Mouse (Mus musculus): ENCODE results near the gene Ypel5.

The Ypel5 gene

DNA sequence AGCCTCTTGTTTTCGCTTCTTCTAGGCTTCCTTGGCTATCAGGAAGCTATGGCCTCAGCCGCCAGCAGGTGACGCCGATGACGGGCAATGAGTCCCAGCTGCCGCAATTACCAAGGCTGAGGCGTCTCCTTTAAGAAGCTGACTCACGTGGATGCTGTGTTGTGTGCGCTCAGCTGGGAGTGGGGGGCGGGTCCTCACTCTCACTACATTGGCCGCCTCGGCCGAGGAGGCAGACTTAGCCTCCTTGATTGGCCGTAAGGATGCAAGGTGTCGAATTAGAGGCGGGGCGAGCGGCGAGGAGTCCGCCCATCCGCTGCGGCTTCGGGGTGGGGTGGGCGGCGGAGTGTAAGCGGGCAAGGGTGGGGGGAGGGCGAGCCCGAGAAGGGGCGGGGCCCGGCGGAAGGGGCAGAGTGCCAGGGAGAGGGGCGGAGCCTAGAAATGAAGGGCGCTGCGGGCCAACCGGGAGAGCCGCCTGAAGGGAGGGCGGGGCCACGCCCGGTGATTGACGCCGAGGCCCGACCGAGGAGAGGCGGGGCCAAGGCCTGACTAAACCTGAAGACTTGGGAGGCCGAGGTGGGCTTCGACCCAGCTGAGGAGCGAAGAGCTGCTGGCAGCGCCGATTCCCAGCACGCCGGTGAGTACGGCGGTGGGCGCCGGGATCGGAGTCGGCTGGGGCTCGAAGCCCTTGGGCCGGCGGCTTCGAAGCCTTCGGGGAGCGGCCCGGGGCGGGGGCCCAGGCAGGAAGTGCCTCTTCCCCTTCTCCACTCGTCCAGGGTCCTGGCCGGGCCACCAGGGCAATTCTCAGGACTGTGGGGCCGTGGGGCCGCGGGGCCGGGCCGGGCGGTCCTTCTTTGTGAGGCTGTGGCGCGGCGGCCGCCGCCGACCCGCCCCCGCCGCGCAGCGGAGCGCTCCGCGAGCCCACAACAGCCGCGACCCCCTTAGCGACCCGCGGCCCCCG lies at the start of gene Ypel5:
TSS of gene Ypel5 (plus strand) at position 296 of the 958 bp plus-strand sequence.
- peak; percentile 99 for DNase-seq (ENCODE audit: low spot score)

DNA sequence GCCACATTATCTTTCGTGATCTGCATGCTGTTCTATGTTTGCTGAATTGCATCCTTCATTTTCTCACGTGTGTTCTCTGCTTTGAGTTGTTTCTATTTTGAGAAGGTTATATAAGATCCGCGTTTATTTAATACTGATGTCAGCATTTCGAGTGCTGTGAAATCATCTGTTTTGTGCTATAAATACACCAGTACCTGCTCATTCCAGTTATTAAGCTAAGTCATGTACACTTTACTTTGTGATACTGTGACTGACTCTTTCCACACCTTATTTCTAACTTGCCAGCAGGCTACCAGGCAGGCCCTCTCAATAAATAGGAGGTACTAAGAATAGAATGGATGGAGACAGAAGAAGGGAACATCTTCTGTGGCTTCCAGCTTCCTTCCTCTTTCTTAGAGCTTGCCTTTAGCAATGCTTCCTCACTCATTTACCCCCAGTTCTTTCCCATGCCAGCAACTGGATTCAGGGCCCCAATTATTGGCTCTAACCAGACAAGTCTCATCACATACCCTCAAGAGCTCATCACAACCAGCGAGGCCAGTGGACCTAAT lies 48.3 kb upstream of the Ypel5 start:
- no peak for DNase-seq (ENCODE audit: low spot score)

DNA sequence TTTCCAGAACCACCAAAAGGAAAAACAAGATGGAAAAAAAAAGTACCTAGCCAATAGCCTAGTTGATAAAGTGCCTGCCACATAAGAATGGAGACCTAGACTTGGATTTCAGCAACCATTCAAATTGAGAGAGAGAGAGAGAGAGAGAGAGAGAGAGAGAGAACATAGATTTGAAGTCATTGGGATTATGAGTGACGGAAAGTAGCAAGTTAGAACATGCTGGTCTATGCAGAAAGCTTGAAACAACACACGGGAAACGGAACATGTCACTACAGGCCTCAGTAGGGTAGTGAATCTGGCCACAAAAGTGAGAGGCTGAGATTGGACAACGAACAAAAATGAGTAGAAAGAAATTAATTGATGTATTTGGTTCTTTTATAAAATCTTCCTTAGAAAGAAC lies 43.0 kb upstream of the Ypel5 start:
- DNase-seq (ENCODE audit: low spot score), result no peak

DNA sequence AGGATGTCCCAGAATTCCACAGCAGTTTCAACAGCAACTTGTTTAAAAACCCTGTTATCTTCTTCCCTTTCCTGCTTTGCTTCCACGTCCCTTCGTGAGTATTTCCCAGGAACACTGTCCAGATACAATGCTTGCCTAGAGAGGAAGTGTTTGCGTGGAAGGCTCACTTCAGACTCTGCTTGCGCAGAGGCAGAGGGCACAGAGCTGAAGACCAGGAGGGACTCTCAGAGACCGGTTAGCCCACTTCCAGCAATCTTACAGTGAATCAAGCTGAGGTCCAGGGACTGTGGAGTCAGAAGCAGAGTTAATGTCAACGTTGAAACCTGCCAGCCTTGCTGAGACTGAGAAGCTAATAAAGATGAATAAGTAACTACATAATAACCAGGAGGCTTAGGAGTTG lies 41.6 kb upstream of the Ypel5 start:
- no peak for DNase-seq (ENCODE audit: low spot score)

DNA sequence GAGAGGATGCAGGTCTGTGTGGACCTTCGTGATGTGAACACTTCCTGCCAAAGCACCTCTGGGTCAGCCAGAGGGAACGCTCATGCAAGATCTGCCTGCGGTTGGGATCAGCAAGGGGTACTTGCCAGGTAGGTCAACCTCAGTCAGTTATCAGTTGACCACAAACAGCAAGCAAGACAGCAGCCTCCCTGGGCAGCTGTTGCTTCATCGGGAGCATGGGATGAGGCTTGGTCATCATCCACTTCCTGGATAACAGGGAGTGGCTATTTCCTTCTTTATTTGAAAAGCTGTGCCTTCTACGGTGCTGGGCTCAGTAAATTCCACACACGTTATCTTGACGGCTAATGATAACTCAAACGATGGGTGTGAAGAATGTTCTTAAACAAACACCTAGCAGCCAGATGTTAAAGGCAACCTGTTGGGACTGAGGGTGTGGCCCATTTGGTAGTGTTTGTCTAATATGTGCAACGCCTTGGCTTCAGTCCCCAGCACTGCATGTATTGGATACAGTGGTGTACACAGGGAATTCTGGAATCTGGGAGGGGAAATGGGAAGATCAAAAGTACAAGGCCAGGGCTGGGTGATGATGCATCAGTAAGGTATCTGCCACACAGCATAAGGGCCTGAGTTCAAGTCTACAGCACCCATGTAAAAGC lies 40.7 kb upstream of the Ypel5 start:
- no peak for DNase-seq (ENCODE audit: low spot score)

DNA sequence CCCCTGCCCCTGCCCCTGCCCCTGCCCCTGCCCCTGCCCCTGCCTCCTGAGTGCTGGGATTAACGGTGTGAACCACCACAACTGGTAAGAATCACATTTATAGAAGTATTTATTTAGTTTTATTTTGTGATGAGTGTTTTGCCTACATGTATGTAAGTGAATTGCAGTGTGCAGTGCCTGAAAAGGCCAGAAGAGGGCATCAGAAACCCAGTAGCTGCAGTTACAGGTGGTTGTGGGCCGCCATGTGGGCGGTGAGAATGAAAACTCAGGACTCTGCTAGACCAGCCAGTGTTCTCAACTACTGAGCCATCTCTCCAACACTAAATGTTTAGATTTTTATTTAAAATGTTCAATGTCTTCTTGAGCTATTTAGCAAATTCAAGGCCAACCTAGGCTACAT lies 39.7 kb upstream of the Ypel5 start:
- no peak for DNase-seq (ENCODE audit: low spot score)

DNA sequence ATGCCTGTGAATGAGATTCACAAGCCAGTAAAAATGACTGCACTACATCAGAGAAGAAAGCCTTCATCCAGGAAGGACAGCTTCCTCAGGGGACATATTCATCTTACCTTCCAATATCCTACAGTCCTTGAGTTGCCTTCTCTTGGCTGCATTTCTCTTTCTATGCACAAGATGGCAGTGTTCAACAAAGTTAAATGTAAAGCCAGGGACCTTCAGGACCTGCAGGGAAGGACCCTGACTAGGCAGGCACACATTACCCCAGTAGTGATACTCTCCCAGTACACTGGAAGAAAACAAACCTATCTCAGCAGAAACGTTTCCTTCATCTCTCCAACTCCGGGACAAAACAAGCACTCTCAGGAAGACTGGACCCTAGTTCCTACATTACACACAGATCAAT lies 38.4 kb upstream of the Ypel5 start:
- no peak for DNase-seq (ENCODE audit: low spot score)

DNA sequence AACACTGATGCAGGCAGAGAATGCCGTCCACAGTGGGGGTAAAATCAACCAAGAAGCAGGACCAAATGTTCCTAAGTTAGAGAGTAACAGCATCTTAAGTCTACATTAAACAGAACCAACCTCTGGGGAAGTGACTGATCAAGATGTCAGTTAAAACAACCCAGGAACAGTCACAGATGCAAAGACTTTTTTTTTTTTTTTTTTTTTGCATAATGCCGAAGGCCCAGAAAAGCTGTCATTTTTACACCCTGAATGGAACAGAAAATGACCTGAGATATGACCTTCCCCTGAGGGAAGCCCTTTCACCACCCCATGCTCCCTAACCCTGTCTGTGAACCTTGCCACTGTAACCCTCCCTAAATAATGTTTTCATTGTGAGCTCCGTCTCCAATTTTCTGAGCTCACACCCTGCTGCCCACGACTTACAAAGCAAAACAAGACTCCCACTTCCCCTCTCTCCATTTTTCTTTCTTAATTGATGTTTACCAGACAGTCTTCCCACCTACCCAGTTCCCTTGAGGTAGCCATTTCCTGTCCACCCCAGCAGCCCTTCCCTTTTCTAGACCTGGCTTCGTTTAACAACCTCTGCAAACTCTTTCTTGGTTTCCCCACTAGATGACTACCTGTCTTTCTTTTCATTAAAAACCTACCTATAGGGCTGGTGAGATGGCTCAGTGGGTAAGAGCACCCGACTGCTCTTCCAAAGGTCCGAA lies 26.2 kb upstream of the Ypel5 start:
- DNase-seq (ENCODE audit: low spot score), result no peak

DNA sequence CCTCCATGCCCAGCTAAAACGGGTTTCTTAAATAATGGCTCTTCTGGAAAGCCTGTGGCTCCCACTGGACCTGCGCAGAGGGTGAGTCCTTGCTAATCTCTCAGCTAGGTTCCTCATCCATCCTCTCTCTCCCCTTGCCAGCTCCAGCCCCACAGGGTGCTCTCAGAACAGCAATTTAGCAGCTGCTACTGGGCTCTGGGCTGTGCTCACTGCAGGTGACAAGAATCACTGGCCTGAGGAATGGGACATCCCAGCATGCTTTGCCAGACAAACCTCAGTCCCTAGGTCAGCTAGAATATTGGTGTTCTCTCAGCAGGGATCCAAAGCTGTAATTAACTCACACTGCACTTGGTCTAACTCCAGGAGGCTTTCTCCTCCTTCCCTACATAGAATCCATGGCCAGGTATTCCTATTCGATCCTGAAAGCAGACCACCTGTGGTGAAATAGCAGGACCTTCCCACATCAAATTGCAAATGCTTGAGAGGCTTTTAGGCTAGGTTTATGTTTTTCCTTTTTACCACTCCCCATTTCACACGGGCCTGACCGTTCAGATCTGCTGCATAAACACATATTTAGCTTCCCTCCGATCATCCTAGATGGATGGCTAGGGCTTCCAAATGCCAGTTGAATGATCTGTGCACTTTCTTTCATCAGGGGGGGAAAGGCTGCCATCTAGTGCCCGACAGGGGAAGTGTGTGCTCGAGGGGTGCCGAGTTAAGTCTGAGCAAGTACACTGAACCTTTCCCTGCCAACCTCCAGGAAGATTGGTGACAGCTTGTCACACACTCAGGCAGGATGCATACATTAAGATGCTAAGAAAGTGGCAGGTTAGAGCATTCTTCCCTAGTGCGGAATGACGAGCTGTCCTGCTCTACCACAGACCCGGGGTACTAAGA lies 22.6 kb upstream of the Ypel5 start:
- peak; percentile 65 for DNase-seq (ENCODE audit: low spot score)

DNA sequence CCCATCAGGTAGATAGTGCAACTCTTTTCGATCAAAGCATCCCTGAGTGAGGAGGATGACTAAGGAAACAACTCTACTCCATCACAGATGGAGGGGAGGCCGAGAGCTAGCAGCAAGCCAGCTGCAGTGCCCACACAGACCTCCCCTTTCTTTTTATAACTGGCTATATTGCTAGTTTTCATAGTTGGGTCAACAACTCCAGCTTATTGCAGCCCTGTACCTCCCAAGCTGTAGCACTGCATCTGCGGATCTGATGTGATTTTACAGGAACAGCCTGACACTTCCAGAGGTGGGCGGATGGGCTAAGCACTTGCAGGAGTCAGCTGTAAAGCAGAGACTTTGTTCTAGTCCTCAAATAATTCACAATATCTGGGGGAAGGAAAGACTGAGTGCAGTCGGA lies 18.7 kb upstream of the Ypel5 start:
- DNase-seq (ENCODE audit: low spot score), result no peak

DNA sequence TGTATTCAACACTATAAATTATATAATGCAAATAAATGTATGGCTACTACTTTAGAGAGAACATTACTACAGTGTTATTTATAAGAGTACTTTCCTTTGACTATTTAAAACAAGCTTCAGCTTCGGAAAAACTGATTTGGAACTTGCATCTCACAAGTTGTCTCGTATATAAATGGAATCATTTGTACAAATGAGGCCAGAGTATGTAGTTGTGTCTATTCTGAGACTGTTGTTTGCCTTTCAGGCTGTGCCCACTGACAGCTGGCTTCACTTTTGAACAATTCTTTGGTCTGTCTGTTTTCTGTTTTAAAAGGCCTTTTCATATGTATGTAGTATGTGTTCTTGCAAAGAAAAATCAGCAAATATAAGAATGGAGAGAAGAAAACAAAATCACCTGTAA lies 16.5 kb upstream of the Ypel5 start:
- no peak for DNase-seq (ENCODE audit: low spot score)

DNA sequence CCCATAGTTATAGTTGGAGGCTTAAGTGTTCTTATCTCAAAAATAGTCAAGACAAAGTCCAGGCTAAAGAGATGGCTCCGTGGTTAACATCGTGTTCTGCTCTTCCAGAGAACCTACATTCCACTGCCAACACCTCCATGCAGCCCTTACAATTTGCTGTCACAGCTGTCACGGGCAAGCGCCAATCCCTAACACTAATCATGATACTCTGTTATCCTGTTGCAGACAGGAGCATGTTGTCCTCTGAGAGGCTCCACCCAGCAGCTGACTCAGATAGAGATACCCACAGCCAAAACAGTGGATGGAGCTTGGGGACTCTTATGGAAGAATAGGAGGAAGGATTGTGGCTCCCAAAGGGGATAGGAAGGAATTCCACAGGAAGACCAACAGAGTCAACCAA lies 15.8 kb upstream of the Ypel5 start:
- no peak for DNase-seq (ENCODE audit: low spot score)

DNA sequence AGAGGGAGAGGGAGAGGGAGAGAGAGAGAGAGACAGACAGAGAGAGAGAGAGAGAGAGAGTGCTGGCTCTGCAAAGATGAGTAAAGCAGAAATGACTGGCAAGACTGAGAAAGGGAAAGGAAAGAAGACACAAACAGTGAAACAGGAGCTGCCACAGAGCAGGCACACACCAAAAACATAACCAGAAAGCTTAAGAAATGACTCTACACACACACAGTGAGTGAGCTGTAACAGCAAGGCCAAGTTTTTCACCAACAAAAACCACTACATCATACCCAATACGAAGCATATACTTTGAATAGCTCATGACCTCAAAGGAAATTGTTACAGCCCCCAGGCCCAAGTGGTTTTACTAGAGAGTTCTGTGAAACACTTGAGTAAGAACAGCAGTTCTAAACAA lies 14.3 kb upstream of the Ypel5 start:
- no peak for DNase-seq (ENCODE audit: low spot score)

DNA sequence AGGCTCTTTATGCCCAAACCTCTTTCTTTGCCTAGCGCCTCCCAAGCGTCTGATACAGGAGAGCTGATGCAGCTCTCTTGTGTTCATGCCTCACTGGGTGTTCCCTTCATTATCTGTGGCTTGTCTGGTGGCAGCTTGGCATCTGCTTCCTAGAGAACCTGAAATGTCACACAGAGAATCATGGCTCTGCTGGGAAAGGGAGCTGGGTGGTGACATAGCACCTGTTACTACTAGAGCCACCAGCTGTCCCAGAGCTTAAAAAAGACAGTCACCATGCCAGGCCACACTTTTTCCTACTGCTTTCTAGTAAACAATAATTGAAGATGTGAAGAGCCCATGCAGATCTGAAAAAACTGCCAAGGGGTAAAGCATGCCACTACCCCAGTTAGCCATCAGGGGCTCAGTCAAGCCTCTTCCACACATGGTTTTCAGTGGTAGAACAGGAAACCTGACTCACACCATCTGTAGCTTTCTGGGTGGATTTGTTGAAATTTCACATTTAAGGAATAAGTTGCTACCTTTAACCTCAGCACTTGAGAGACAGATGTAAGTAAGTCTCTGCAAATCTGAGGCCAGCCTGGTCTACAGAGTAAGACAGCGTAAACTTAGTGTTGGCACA lies 9.2 kb upstream of the Ypel5 start:
- no peak for DNase-seq (ENCODE audit: low spot score)

DNA sequence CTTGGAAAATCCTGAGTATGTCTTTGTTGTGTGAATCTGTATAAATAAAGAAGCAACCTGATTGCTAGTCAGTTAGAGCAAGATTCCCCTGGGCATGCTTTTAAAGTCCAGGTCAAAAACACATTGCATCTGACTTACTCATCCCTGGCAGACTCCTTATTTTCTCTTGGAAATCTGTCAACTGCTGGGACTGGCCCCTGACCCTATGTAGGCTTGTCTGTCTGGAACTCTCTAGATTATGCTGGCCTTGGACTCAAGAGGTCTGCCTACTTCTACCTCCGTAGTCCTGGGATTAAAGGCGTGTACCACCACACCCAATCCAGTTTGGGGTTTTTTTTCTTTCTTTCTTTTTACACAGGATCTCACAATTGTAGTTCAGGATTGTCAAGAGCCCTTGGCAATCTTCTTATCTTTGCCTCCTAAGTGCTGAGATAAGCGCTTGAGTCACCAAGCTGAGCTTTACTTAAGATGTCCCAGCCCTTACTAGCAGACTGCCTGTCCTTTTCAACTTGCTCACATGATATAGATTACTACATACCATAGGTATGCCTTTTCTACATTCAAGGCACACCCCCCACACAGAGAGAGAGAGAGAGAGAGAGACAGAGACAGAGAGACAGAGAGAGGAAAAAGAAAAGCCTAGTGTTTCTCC lies 8.1 kb upstream of the Ypel5 start:
- no peak for DNase-seq (ENCODE audit: low spot score)

DNA sequence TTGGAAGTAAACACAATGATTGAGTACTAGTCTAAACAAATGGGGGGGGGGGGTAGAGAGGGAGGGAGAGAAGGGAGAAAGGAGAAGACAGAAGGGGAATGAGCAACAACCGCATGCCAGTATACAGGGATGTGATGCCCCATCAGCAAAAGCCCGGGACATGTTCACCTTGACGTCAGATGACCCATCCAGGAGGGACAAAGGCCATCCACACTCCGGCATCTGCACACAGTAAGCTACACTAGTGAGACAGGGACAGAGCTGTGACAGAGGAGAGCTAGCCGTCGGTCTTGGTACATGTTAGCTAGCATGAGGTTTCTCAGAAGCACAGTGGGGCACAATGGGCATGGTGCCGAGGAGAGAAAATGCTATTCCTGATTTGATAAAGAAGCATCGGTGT lies 7.6 kb upstream of the Ypel5 start:
- no peak for DNase-seq (ENCODE audit: low spot score)

DNA sequence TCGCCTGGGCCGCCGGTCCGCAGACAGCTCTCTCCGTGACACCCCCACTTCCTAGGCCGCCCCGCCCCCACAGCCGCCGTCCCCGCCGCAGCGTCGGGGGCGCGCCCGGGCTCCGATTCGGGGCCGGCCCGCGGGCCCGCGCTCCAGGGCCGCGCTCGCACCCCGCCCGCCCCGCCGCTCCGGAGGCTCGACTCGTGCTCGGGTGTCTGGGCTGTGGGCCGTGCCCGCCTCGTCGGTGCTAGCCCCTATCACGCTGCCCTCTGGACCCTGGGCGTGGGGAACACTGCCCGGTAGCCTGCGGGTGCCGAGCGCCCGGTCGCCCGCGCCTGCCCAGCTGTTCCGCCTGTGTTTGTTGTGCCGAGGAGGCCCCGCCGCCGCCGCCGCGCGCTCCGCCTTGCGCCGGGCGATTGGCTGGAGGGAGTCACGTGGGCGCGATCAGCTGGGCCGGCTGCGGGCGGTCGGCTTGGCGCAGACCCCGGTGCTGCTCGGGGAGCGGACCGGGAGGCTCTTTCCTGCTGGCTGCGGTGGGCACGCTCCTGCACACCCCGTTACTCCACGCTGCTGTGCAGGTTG lies 973 bp downstream of the Ypel5 start:
- DNase-seq (ENCODE audit: low spot score), result peak; percentile 95

DNA sequence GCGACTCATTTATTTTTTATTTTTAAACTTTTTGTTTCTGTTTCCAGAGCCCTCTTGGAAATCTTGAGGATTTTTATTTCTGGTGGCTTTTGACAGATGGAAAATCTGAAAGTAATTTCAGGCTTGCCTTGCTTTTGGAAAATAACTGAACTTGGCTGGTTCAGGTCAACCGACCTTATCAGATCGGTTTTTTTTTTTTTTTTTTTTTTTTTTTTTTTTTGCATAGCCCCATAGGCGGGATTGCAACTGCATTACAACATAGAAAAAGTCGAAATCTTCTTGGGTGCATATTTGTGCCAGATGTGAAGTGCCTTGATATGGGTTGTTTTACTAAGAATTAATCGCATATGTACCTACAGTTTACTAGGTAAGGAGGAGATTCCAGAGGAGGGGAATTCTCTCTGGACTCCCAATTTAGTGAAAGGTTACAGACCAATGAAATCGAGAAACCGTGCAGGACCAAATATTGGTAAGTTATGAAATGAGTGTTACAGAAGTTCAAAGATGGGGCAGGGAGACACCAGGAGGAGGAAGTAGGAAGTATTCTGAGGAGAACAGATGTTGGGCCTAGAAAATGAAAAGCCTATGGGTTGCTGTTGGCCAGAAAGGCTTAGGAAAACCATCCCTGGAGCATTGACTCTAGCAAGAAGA lies 1.7 kb downstream of the Ypel5 start:
- no peak for DNase-seq (ENCODE audit: low spot score)

DNA sequence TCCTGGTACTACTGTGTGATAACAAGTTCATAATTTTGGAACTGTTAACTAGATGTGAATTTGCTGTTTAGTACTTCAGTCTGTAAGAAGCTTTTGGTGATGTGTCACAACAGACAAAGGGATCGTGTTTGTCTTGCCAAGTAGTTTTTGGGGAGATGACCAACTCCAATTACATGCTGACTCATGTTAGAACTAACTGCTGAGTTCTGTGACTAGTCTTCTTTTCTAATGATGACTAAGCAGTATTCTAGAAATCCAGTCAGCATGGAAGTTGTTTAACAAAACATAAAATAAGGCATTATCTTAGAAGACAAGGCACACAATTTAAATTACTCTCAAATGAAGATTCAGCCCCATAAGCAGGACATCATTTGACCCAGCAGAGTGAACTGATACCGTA lies 2.7 kb downstream of the Ypel5 start:
- DNase-seq (ENCODE audit: low spot score), result no peak

DNA sequence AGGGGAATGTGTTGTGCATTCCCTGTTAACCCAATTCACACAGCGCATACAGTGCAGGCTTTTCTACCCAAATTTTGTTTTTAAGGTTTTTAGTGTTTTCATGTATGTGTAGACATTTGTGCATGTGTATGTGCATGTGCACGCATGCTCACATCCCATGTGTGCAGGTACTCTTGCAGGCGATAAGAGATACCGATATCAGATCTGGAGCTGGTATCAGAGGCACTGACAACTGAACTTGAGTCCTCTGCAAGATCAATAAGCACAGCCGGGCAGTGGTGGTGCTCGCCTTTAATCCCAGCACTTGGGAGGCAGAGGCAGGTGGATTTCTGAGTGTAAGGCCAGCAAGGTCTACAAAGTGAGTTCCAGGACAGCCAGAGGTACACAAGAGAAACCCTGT lies 8.1 kb downstream of the Ypel5 start:
- no peak for DNase-seq (ENCODE audit: low spot score)
